Mouse (Mus musculus): ENCODE results near the gene Sirt4. TPM values are rescaled to one million over a fixed set of nuclear protein-coding genes. Genes with fewer than 3 reads are reported as not detected.
"Not testable (repeated sequence)": the region's sequence is repeated elsewhere in the genome, so short reads cannot be mapped to it uniquely, and the experiment has no call there.

Gene Sirt4
- polyA plus RNA-seq, 1 experiment: 13.6 TPM

GRCm38 (mm10) chr5:115449247-115449646 is 35.3 kb downstream of the Sirt4 start:
- H3ac ChIP-seq (ENCODE audit: control insufficient read depth, insufficient read length): no peak overlapping the region
- H3K4me2 ChIP-seq (ENCODE audit: low read depth): no peak overlapping the region
- no peaks in the 10 kb centered on the region for H3K79me2 ChIP-seq (ENCODE audit: control insufficient read depth, insufficient read depth)
- H3K4me3 ChIP-seq: no peak overlapping the region
- no peaks in the 10 kb centered on the region for H3K27me3 ChIP-seq (ENCODE audit: control insufficient read depth, insufficient read depth, insufficient read length)
- no peaks in the 10 kb centered on the region for H3K36me3 ChIP-seq (ENCODE audit: control insufficient read depth, insufficient read depth)
- TF ChIP-seq TCF3 (IDR thresholded peaks at IDR 0.05; ENCODE audit: insufficient read length, low read depth) (no peak), CEBPB (IDR thresholded peaks at IDR 0.05; ENCODE audit: insufficient read depth, poor library complexity, severe bottlenecking) (no peak), MAX (IDR thresholded peaks at IDR 0.05; ENCODE audit: low read depth) (no peak), POLR2A (IDR thresholded peaks at IDR 0.05; ENCODE audit: insufficient read length, low read depth) (no peak), REST (IDR thresholded peaks at IDR 0.05; ENCODE audit: insufficient read depth, insufficient read length) (no peak), POLR2AphosphoS2 (IDR thresholded peaks at IDR 0.05; ENCODE audit: insufficient read length, low read depth) (no peak), SRF (IDR thresholded peaks at IDR 0.05; ENCODE audit: control insufficient read depth, insufficient read length, low read depth) (no peak)

GRCm38 (mm10) chr5:115447108-115447507 is 37.4 kb downstream of the Sirt4 start:
- no peaks in the 10 kb centered on the region for H3K79me2 ChIP-seq (ENCODE audit: control insufficient read depth, insufficient read depth)
- H3ac ChIP-seq (ENCODE audit: control insufficient read depth, insufficient read length): no peak overlapping the region
- H3K4me2 ChIP-seq (ENCODE audit: low read depth): no peak overlapping the region
- H3K36me3 ChIP-seq (ENCODE audit: control insufficient read depth, insufficient read depth): no peaks in the 10 kb centered on the region
- no peaks in the 10 kb centered on the region for H3K27me3 ChIP-seq (ENCODE audit: control insufficient read depth, insufficient read depth, insufficient read length)
- H3K4me3 ChIP-seq: no peak overlapping the region
- TF ChIP-seq MYOD1 (IDR thresholded peaks at IDR 0.05; ENCODE audit: control insufficient read depth in 1 of 3, insufficient read length in 2 of 3, low read depth in 2 of 3) (no peak), USF1 (IDR thresholded peaks at IDR 0.05; ENCODE audit: low read depth) (no peak), MYOG (IDR thresholded peaks at IDR 0.05; ENCODE audit: control insufficient read depth in 1 of 3, insufficient read depth in 1 of 3, insufficient read length in 2 of 3, low read depth in 2 of 3) (no peak), MAX (IDR thresholded peaks at IDR 0.05; ENCODE audit: low read depth) (no peak), REST (IDR thresholded peaks at IDR 0.05; ENCODE audit: insufficient read depth, insufficient read length) (no peak), TCF12 (IDR thresholded peaks at IDR 0.05; ENCODE audit: insufficient read depth, poor library complexity, severe bottlenecking) (no peak), SRF (IDR thresholded peaks at IDR 0.05; ENCODE audit: control insufficient read depth, insufficient read length, low read depth) (no peak), POLR2A (IDR thresholded peaks at IDR 0.05; ENCODE audit: insufficient read length, low read depth) (no peak), POLR2AphosphoS2 (IDR thresholded peaks at IDR 0.05; ENCODE audit: insufficient read length, low read depth) (no peak), E2F4 (IDR thresholded peaks at IDR 0.05; ENCODE audit: insufficient read depth) (no peak), CEBPB (IDR thresholded peaks at IDR 0.05; ENCODE audit: insufficient read depth, poor library complexity, severe bottlenecking) (no peak), TCF3 (IDR thresholded peaks at IDR 0.05; ENCODE audit: insufficient read length, low read depth) (no peak)

- TF ChIP-seq E2F4 (IDR thresholded peaks at IDR 0.05; ENCODE audit: insufficient read depth): no peak
- no peak for TF ChIP-seq TCF3 (IDR thresholded peaks at IDR 0.05; ENCODE audit: insufficient read length, low read depth)
- TF ChIP-seq POLR2A (IDR thresholded peaks at IDR 0.05; ENCODE audit: insufficient read length, low read depth): no peak
- no peak for TF ChIP-seq MYOD1 (IDR thresholded peaks at IDR 0.05; ENCODE audit: control insufficient read depth in 1 of 3, insufficient read length in 2 of 3, low read depth in 2 of 3)
- TF ChIP-seq POLR2AphosphoS2 (IDR thresholded peaks at IDR 0.05; ENCODE audit: insufficient read length, low read depth): no peak
- TF ChIP-seq TCF12 (IDR thresholded peaks at IDR 0.05; ENCODE audit: insufficient read depth, poor library complexity, severe bottlenecking): no peak
- TF ChIP-seq USF1 (IDR thresholded peaks at IDR 0.05; ENCODE audit: low read depth): no peak
- no peak for TF ChIP-seq MAX (IDR thresholded peaks at IDR 0.05; ENCODE audit: low read depth)
- no peak for TF ChIP-seq REST (IDR thresholded peaks at IDR 0.05; ENCODE audit: insufficient read depth, insufficient read length)
- TF ChIP-seq MYOG (IDR thresholded peaks at IDR 0.05; ENCODE audit: control insufficient read depth in 1 of 3, insufficient read depth in 1 of 3, insufficient read length in 2 of 3, low read depth in 2 of 3): no peak
- TF ChIP-seq CEBPB (IDR thresholded peaks at IDR 0.05; ENCODE audit: insufficient read depth, poor library complexity, severe bottlenecking): no peak
- no peak for TF ChIP-seq SRF (IDR thresholded peaks at IDR 0.05; ENCODE audit: control insufficient read depth, insufficient read length, low read depth)
- Histone ChIP-seq H3K36me3 (ENCODE audit: control insufficient read depth, insufficient read depth) (no peaks in the 10 kb centered on the region), H3K27me3 (ENCODE audit: control insufficient read depth, insufficient read depth, insufficient read length) (no peaks in the 10 kb centered on the region), H3K79me2 (ENCODE audit: control insufficient read depth, insufficient read depth) (no peaks in the 10 kb centered on the region), H3K4me3 (no peak overlapping the region), H3K4me2 (ENCODE audit: low read depth) (no peak overlapping the region), H3ac (ENCODE audit: control insufficient read depth, insufficient read length) (no peak overlapping the region)
Measured at GRCm38 (mm10) chr5:115444130-115444529, 40.4 kb downstream of the Sirt4 start.

- H3K79me2 ChIP-seq (ENCODE audit: control insufficient read depth, insufficient read depth); H3K36me3 ChIP-seq (ENCODE audit: control insufficient read depth, insufficient read depth); H3K4me2 ChIP-seq (ENCODE audit: low read depth); H3K27me3 ChIP-seq (ENCODE audit: control insufficient read depth, insufficient read depth, insufficient read length); H3K4me3 ChIP-seq; H3ac ChIP-seq (ENCODE audit: control insufficient read depth, insufficient read length): not testable (repeated sequence)
Measured at GRCm38 (mm10) chr5:115442663-115443062, 41.9 kb downstream of the Sirt4 start.

- no peak overlapping the region for H3K4me3 ChIP-seq
- no peaks in the 10 kb centered on the region for H3K79me2 ChIP-seq (ENCODE audit: control insufficient read depth, insufficient read depth)
- H3K27me3 ChIP-seq (ENCODE audit: control insufficient read depth, insufficient read depth, insufficient read length): no peaks in the 10 kb centered on the region
- no peaks in the 10 kb centered on the region for H3K36me3 ChIP-seq (ENCODE audit: control insufficient read depth, insufficient read depth)
- H3K4me2 ChIP-seq (ENCODE audit: low read depth): no peak overlapping the region
- TF ChIP-seq POLR2AphosphoS2 (IDR thresholded peaks at IDR 0.05; ENCODE audit: insufficient read length, low read depth): no peak
- no peak for TF ChIP-seq TCF3 (IDR thresholded peaks at IDR 0.05; ENCODE audit: insufficient read length, low read depth)
- TF ChIP-seq TCF12 (IDR thresholded peaks at IDR 0.05; ENCODE audit: insufficient read depth, poor library complexity, severe bottlenecking): no peak
- TF ChIP-seq SRF (IDR thresholded peaks at IDR 0.05; ENCODE audit: control insufficient read depth, insufficient read length, low read depth): no peak
- TF ChIP-seq POLR2A (IDR thresholded peaks at IDR 0.05; ENCODE audit: insufficient read length, low read depth): no peak
- no peak for TF ChIP-seq USF1 (IDR thresholded peaks at IDR 0.05; ENCODE audit: low read depth)
- TF ChIP-seq MYOD1 (IDR thresholded peaks at IDR 0.05; ENCODE audit: control insufficient read depth in 1 of 3, insufficient read length in 2 of 3, low read depth in 2 of 3): no peak
- TF ChIP-seq MAX (IDR thresholded peaks at IDR 0.05; ENCODE audit: low read depth): no peak
- TF ChIP-seq E2F4 (IDR thresholded peaks at IDR 0.05; ENCODE audit: insufficient read depth): no peak
- no peak for TF ChIP-seq REST (IDR thresholded peaks at IDR 0.05; ENCODE audit: insufficient read depth, insufficient read length)
- H3ac ChIP-seq (ENCODE audit: control insufficient read depth, insufficient read length): no peak overlapping the region
Measured at GRCm38 (mm10) chr5:115441205-115441849, 43.2 kb downstream of the Sirt4 start.
